Mouse (Mus musculus) forebrain, postnatal 0 days (tissue): Measurements from ENCODE around the gene Apba1. TPM values are rescaled to one million over a fixed set of nuclear protein-coding genes. Genes with fewer than 3 reads are reported as not detected.

ENCODE experiments used
- ATAC-seq: fragments of 200-750 bp; cut with Nextera tagmentation; 2 replicates; pipeline ENCODE4 v1.8.0; 2017; ENCODE audit warnings: mild to moderate bottlenecking, moderate library complexity
- DNase-seq: peaks from one replicate; pipeline ENCODE4 v3.0.0-alpha.2; 2015
- H3K27ac ChIP-seq: fragments of 300-500 bp; sonication (generic); 2 replicates; pipeline ENCODE4 v1.5.1; 2014; ENCODE audit warnings: low read depth, mild to moderate bottlenecking, antibody characterized with exemption, low read length, moderate library complexity, mixed read lengths
- H3K27me3 ChIP-seq: fragments of 300-500 bp; sonication (generic); 2 replicates; pipeline ENCODE4 v1.6.1; 2014; ENCODE audit warnings: mild to moderate bottlenecking, low read length, mixed read lengths; ENCODE audit not compliant: insufficient read depth
- H3K36me3 ChIP-seq: fragments of 300-500 bp; sonication (generic); 2 replicates; pipeline ENCODE4 v1.6.1; 2014; ENCODE audit warnings: mild to moderate bottlenecking, moderate library complexity; ENCODE audit not compliant: insufficient read depth
- H3K4me1 ChIP-seq: fragments of 300-500 bp; sonication (generic); 2 replicates; pipeline ENCODE4 v1.6.1; 2014; ENCODE audit warnings: antibody characterized with exemption; ENCODE audit not compliant: insufficient read depth
- H3K4me2 ChIP-seq: fragments of 300-500 bp; sonication (generic); 2 replicates; pipeline ENCODE4 v1.6.1; 2014; ENCODE audit warnings: low read depth, mild to moderate bottlenecking, moderate library complexity
- H3K4me3 ChIP-seq: fragments of 300-500 bp; sonication (generic); 2 replicates; pipeline ENCODE4 v1.5.1; 2014; ENCODE audit warnings: low read depth, low read length, mixed read lengths
- H3K9ac ChIP-seq: fragments of 300-500 bp; sonication (generic); 2 replicates; pipeline ENCODE4 v1.6.1; 2014; ENCODE audit warnings: mild to moderate bottlenecking
- H3K9me3 ChIP-seq: fragments of 300-500 bp; sonication (generic); 2 replicates; pipeline ENCODE4 v1.6.1; 2016; ENCODE audit warnings: low read length
- CTCF ChIP-seq: sonication (generic); IDR thresholded peaks from 2 replicates; pipeline ENCODE4 v1.5.1; 2016; ENCODE audit warnings: antibody characterized with exemption, control low read depth, low read depth
- WGBS: fragments of 180-500 bp; shearing (Covaris S2); extraction: QIAGEN DNeasy Blood & Tissue Kit; methylation state at CpG from one replicate; pipeline ENCODE4 v1.1.7; 2014; 5-methylcytosine and 5-hydroxymethylcytosine counted together
- polyA plus RNA-seq: library from polyadenylated mRNA; unstranded; fragments of >200 nt; fragmentation: Nextera tagmentation; extraction: Ambion mirVana; gene quantifications from 2 replicates; pipeline ENCODE4 v1.2.1, GENCODE M21; 2015
- total RNA-seq: library from RNA; depleted of rRNA; stranded (reverse); fragments of >200 nt; gene quantifications from 2 replicates; pipeline ENCODE4 v1.2.3, GENCODE M21; 2014

The Apba1 gene
- total and polyA plus RNA-seq, 2 experiments from 2014 or later, result 10.8 to 95.2 TPM

- Histone ChIP-seq H3K9ac (no peak overlapping the region), H3K9me3 (no peaks in the 10 kb centered on the region), H3K4me1 (no peaks in the 10 kb centered on the region), H3K4me3 (no peak overlapping the region), H3K27me3 (no peaks in the 10 kb centered on the region), H3K27ac (no peak overlapping the region), H3K36me3 (no peaks in the 10 kb centered on the region), H3K4me2 (no peak overlapping the region)
- no peak for TF ChIP-seq CTCF
- no peak for ATAC-seq
- 87% methylated on average over 7 of the region's 7 CpGs for WGBS
- no peak for DNase-seq
These were observed 144.4 kb downstream of the Apba1 start for GRCm38 (mm10) chr19:23903066-23903465.

- WGBS, result 24% methylated on average over 4 of the region's 4 CpGs
These were observed 146.2 kb downstream of the Apba1 start for GRCm38 (mm10) chr19:23904922-23905321.

GRCm38 (mm10) chr19:23905772-23906171, 147.1 kb downstream of the Apba1 start:
- DNase-seq (no peak), ATAC-seq (peak; percentile 10; the same call in 1 of the 2 replicates)
- no peaks in the 10 kb centered on the region for H3K27me3 ChIP-seq
- H3K9me3 ChIP-seq, result no peaks in the 10 kb centered on the region
- H3K9ac ChIP-seq, result no peak overlapping the region
- 36% methylated on average over 5 of the region's 5 CpGs for WGBS
- H3K4me3 ChIP-seq, result no peak overlapping the region
- H3K4me1 ChIP-seq, result no peaks in the 10 kb centered on the region
- no peak for TF ChIP-seq CTCF
- H3K4me2 ChIP-seq, result no peak overlapping the region
- no peaks in the 10 kb centered on the region for H3K36me3 ChIP-seq
- H3K27ac ChIP-seq, result no peak overlapping the region

More at GRCm38 (mm10) chr19:23904922-23905321, 146.2 kb downstream of the Apba1 start:
- Histone ChIP-seq H3K9ac (no peak overlapping the region), H3K9me3 (no peaks in the 10 kb centered on the region), H3K4me2 (no peak overlapping the region), H3K27ac (no peak overlapping the region), H3K4me1 (no peaks in the 10 kb centered on the region), H3K36me3 (no peaks in the 10 kb centered on the region), H3K27me3 (no peaks in the 10 kb centered on the region), H3K4me3 (no peak overlapping the region)
- ATAC-seq (no peak), DNase-seq (no peak)
- TF ChIP-seq CTCF, result no peak

- ATAC-seq (no peak), DNase-seq (no peak)
- Histone ChIP-seq H3K27me3 (no peaks in the 10 kb centered on the region), H3K27ac (no peak overlapping the region), H3K9me3 (no peaks in the 10 kb centered on the region), H3K4me1 (no peaks in the 10 kb centered on the region), H3K4me3 (no peak overlapping the region), H3K4me2 (no peak overlapping the region), H3K9ac (no peak overlapping the region), H3K36me3 (peaks cover 3% of the 10 kb centered on the region; the same call in 1 of the 2 replicates)
- TF ChIP-seq CTCF, result no peak
- 69% methylated on average over 4 of the region's 4 CpGs for WGBS
These were observed 151.7 kb downstream of the Apba1 start for GRCm38 (mm10) chr19:23910345-23910744.

- Histone ChIP-seq H3K9ac (no peak overlapping the region), H3K27me3 (no peaks in the 10 kb centered on the region), H3K36me3 (peaks cover 30% of the 10 kb centered on the region), H3K4me1 (0 out of 2 replicates have a peak, but pooled peaks cover 3% of the 10 kb centered on the region), H3K4me2 (no peak overlapping the region), H3K4me3 (no peak overlapping the region), H3K9me3 (no peaks in the 10 kb centered on the region), H3K27ac (peak overlapping the region; percentile 45)
- no peak for TF ChIP-seq CTCF
- WGBS, result 18% methylated on average over 5 of the region's 5 CpGs
- peak; percentile 73 for ATAC-seq
- peak; percentile 32 for DNase-seq
These were observed 160.9 kb downstream of the Apba1 start for GRCm38 (mm10) chr19:23919384-23920219.

- no peak for TF ChIP-seq CTCF
- H3K4me2 ChIP-seq, result no peak overlapping the region
- no peak overlapping the region for H3K4me3 ChIP-seq
- H3K36me3 ChIP-seq, result peaks cover 36% of the 10 kb centered on the region
- no peaks in the 10 kb centered on the region for H3K9me3 ChIP-seq
- no peak overlapping the region for H3K9ac ChIP-seq
- WGBS, result 41% methylated on average over 8 of the region's 8 CpGs
- peak; percentile 21 for ATAC-seq
- H3K27me3 ChIP-seq, result no peaks in the 10 kb centered on the region
- peak; percentile 20 for DNase-seq
- 0 out of 2 replicates have a peak, but pooled peaks cover 3% of the 10 kb centered on the region for H3K4me1 ChIP-seq
- peak overlapping the region; percentile 45; the same call in 1 of the 2 replicates for H3K27ac ChIP-seq
These were observed 161.5 kb downstream of the Apba1 start for GRCm38 (mm10) chr19:23920220-23920544.

GRCm38 (mm10) chr19:23922601-23923000, 163.9 kb downstream of the Apba1 start:
- Histone ChIP-seq H3K36me3 (peaks cover 41% of the 10 kb centered on the region), H3K4me3 (no peak overlapping the region), H3K9me3 (no peaks in the 10 kb centered on the region), H3K27ac (no peak overlapping the region), H3K4me2 (no peak overlapping the region), H3K4me1 (0 out of 2 replicates have a peak, but pooled peaks cover 3% of the 10 kb centered on the region), H3K9ac (no peak overlapping the region), H3K27me3 (no peaks in the 10 kb centered on the region)
- 90% methylated on average over 9 of the region's 9 CpGs for WGBS
- DNase-seq (no peak), ATAC-seq (no peak)
- TF ChIP-seq CTCF, result no peak
